ENCODE assay signal across 10 mouse cellular contexts in genomic region chr16:46008766-46009165, GRCm38 (mm10). TPM values are rescaled to one million over a fixed set of nuclear protein-coding genes. Genes with fewer than 3 reads are reported as not detected.
DNase-seq lines count a peak whose midpoint lies in the region; ATAC-seq and TF ChIP-seq lines count a peak whose summit lies in the region.
"Had no signal": no experiment of that assay in that cellular context is flagged by ENCODE, and none has a peak within 500 bp of the region (broad histone marks: within the 10 kb centered on the region; RNA-seq: fewer than 3 reads in every experiment).

No protein-coding gene starts in this region.

- peaks cover 13% of the 10 kb centered on the region for H3K4me1 ChIP-seq in embryonic facial prominence, embryonic 10.5 days
- peaks cover 5% of the 10 kb centered on the region; the same call in 1 of the 2 replicates for H3K4me1 ChIP-seq in intestine, embryonic 16.5 days (ENCODE audit: control insufficient read depth, insufficient read depth, low read length)
- peaks cover 30% of the 10 kb centered on the region for H3K4me1 ChIP-seq in neural tube, embryonic 13.5 days (replicated peaks)
- peaks cover 2% of the 10 kb centered on the region for H3K4me1 ChIP-seq in heart, adult 2 months (ENCODE audit: control insufficient read depth, insufficient read depth, low read length)

- H3K36me3 ChIP-seq in embryonic facial prominence, embryonic 10.5 days (replicated peaks): no peaks in the 10 kb centered on the region
- H3K36me3 ChIP-seq in intestine, embryonic 16.5 days (ENCODE audit: control insufficient read depth, insufficient read depth, low read length): no peaks in the 10 kb centered on the region
- no peaks in the 10 kb centered on the region for H3K36me3 ChIP-seq in neural tube, embryonic 13.5 days
- H3K36me3 ChIP-seq in heart, adult 2 months (ENCODE audit: control insufficient read depth, insufficient read depth, low read length): no peaks in the 10 kb centered on the region
- H3K36me3 ChIP-seq: embryonic facial prominence, embryonic 12.5 days had no signal

- DNase-seq in cerebellum, adult 8-10 months: peak; percentile 19
- DNase-seq in cerebellum, adult 9-10 months: no peak
- no peak for DNase-seq in embryonic facial prominence, embryonic 10.5 days (ENCODE audit: low spot score)
- no peak for DNase-seq in gastrocnemius, postnatal 4 days (ENCODE audit: low spot score in 2 of 2)
- DNase-seq in heart, adult 2 months: no peak
- no peak for DNase-seq in heart, adult 18-20 months
- DNase-seq: lung, postnatal 36 days had no signal

- H3K79me2 ChIP-seq in heart, adult 2 months (replicated peaks; ENCODE audit: control insufficient read depth, insufficient read depth, low read length): no peaks in the 10 kb centered on the region

- 69% methylated on average over 3 of the region's 3 CpGs for WGBS in embryonic facial prominence, embryonic 10.5 days
- 64% methylated on average over 3 of the region's 3 CpGs for whole genome bisulfite sequencing in intestine, embryonic 16.5 days
- WGBS in neural tube, embryonic 13.5 days: 72% methylated on average over 3 of the region's 3 CpGs
- WGBS in heart, adult 2 months: 81% methylated on average over 3 of the region's 3 CpGs

- no peak for TF ChIP-seq CTCF in heart, adult 2 months (IDR thresholded peaks at IDR 0.05)

- TF ChIP-seq POLR2A in heart, adult 2 months (IDR thresholded peaks at IDR 0.05; ENCODE audit: insufficient read depth, low read depth, low read length): no peak

- TF ChIP-seq EP300 in heart, adult 2 months (IDR thresholded peaks at IDR 0.05; ENCODE audit: insufficient read depth, low read depth, low read length): no peak

- intact Hi-C loops in heart, adult 2 months (cut with DNase I): no loop called here

- H3K9ac ChIP-seq in intestine, embryonic 16.5 days (ENCODE audit: low read depth, low read length): no peak overlapping the region
- H3K9ac ChIP-seq in neural tube, embryonic 13.5 days: peak overlapping the region; percentile 76
- no peak overlapping the region for H3K9ac ChIP-seq in heart, adult 2 months (ENCODE audit: low read depth, low read length)
- H3K9ac ChIP-seq: embryonic facial prominence, embryonic 12.5 days had no signal

- peak overlapping the region; percentile 77; the same call in 1 of the 2 replicates for H3K4me3 ChIP-seq in embryonic facial prominence, embryonic 10.5 days
- H3K4me3 ChIP-seq in intestine, embryonic 16.5 days (ENCODE audit: low read length): no peak overlapping the region
- peak overlapping the region; percentile 58 for H3K4me3 ChIP-seq in neural tube, embryonic 13.5 days
- H3K4me3 ChIP-seq in heart, adult 2 months: no peak overlapping the region

- no peaks in the 10 kb centered on the region for H3K9me3 ChIP-seq in embryonic facial prominence, embryonic 10.5 days
- no peaks in the 10 kb centered on the region for H3K9me3 ChIP-seq in intestine, embryonic 16.5 days (ENCODE audit: control insufficient read depth, low read length)
- H3K9me3 ChIP-seq in neural tube, embryonic 13.5 days: no peaks in the 10 kb centered on the region
- H3K9me3 ChIP-seq: embryonic facial prominence, embryonic 12.5 days had no signal

- no peak for ATAC-seq in intestine, embryonic 16.5 days
- no peak for ATAC-seq in neural tube, embryonic 13.5 days (ENCODE audit: low read depth)

- peaks cover 6% of the 10 kb centered on the region; the same call in 1 of the 2 replicates for H3K27me3 ChIP-seq in embryonic facial prominence, embryonic 10.5 days (replicated peaks; ENCODE audit: low read depth, poor library complexity, severe bottlenecking)
- H3K27me3 ChIP-seq in intestine, embryonic 16.5 days (replicated peaks; ENCODE audit: control insufficient read depth, insufficient read depth, low read length): no peaks in the 10 kb centered on the region
- no peaks in the 10 kb centered on the region for H3K27me3 ChIP-seq in neural tube, embryonic 13.5 days
- no peaks in the 10 kb centered on the region for H3K27me3 ChIP-seq in heart, adult 2 months (ENCODE audit: control insufficient read depth, insufficient read depth, low read length)

- peak overlapping the region; percentile 74 for H3K4me2 ChIP-seq in intestine, embryonic 16.5 days (ENCODE audit: low read depth, low read length)
- peak overlapping the region; percentile 87 for H3K4me2 ChIP-seq in neural tube, embryonic 13.5 days

- no peak overlapping the region for H3K27ac ChIP-seq in embryonic facial prominence, embryonic 10.5 days (replicated peaks)
- no peak overlapping the region for H3K27ac ChIP-seq in intestine, embryonic 16.5 days (ENCODE audit: low read length)
- no peak overlapping the region for H3K27ac ChIP-seq in neural tube, embryonic 13.5 days (replicated peaks)
- no peak overlapping the region for H3K27ac ChIP-seq in heart, adult 2 months
- H3K27ac ChIP-seq: embryonic facial prominence, embryonic 12.5 days had no signal

RNA-seq across cellular contexts. Expression of gene Plcxd2, which starts 1.3 kb away (rescaled TPM):
- polyA plus RNA-seq in embryonic facial prominence, embryonic 10.5 days (2016; fragmentation: Nextera tagmentation; extraction: Ambion mirVana): 2.0 and 2.2 TPM in 2 replicates
- 2.1 and 2.7 TPM in 2 replicates for polyA plus RNA-seq in intestine, embryonic 16.5 days (2015; fragmentation: Nextera tagmentation; extraction: Ambion mirVana)
- 9.0 and 9.4 TPM in 2 replicates for polyA plus RNA-seq in neural tube, embryonic 13.5 days (2015; fragmentation: Nextera tagmentation; extraction: Ambion mirVana)
- under 1 TPM; 0.86 to 0.88 TPM for total RNA-seq in gastrocnemius, postnatal 4 days (2021)
- total RNA-seq in heart, adult 2 months (2021): under 1 TPM; 0.10 to 0.18 TPM
- 0.18 and 0.26 TPM in 2 replicates for polyA plus RNA-seq in heart, adult 2 months (2012; rRNA removed)
- under 1 TPM; 0.15 to 0.26 TPM for total RNA-seq in heart, adult 18-20 months (2021)

RNA-seq across cellular contexts. Expression of gene Phldb2, which starts 55.4 kb away (rescaled TPM):
- 44.9 and 46.2 TPM in 2 replicates for polyA plus RNA-seq in embryonic facial prominence, embryonic 10.5 days (2016; fragmentation: Nextera tagmentation; extraction: Ambion mirVana)
- polyA plus RNA-seq in intestine, embryonic 16.5 days (2015; fragmentation: Nextera tagmentation; extraction: Ambion mirVana): 19.8 and 20.7 TPM in 2 replicates
- polyA plus RNA-seq in neural tube, embryonic 13.5 days (2015; fragmentation: Nextera tagmentation; extraction: Ambion mirVana): 14.6 and 16.1 TPM in 2 replicates
- 10 to 100 TPM; 64.4 to 70.8 TPM for total RNA-seq in gastrocnemius, postnatal 4 days (2021)
- 10 to 100 TPM; 10.9 to 13.0 TPM for total RNA-seq in heart, adult 2 months (2021)
- polyA plus RNA-seq in heart, adult 2 months (2012; rRNA removed): 3.6 and 6.9 TPM in 2 replicates
- 10 to 100 TPM in 1 of 2 experiments, 1 to 10 TPM in 1; 9.6 to 10.7 TPM for total RNA-seq in heart, adult 18-20 months (2021)

Comparison
In these comparisons a context has a peak if more than half of its experiments do, and no peak if none do; other contexts are left out.
1. H3K4me3 ChIP-seq: peak in embryonic facial prominence, embryonic 10.5 days (single experiment) and neural tube, embryonic 13.5 days (single experiment); none in intestine, embryonic 16.5 days (single experiment) and heart, adult 2 months (single experiment).